Mouse (Mus musculus) embryonic facial prominence, embryonic 10.5 days (tissue): Measurements from ENCODE around the gene Ralgps2. TPM values are rescaled to one million over a fixed set of nuclear protein-coding genes. Genes with fewer than 3 reads are reported as not detected.

Experiments
- DNase-seq: peaks from one replicate; pipeline ENCODE4 v3.0.0-alpha.2; 2017; ENCODE audit warnings: low spot score
- H3K27ac ChIP-seq: fragments of 300-500 bp; sonication (generic); replicated peaks from 2 replicates; pipeline ENCODE4 v1.5.1; 2016; ENCODE audit warnings: mild to moderate bottlenecking
- H3K27me3 ChIP-seq: fragments of 300-500 bp; sonication (generic); replicated peaks from 2 replicates; pipeline ENCODE4 v1.6.1; 2016; ENCODE audit warnings: low read depth, mild to moderate bottlenecking; ENCODE audit not compliant: poor library complexity, severe bottlenecking
- H3K36me3 ChIP-seq: fragments of 300-500 bp; sonication (generic); replicated peaks from 2 replicates; pipeline ENCODE4 v1.6.1; 2016; ENCODE audit warnings: mild to moderate bottlenecking, moderate library complexity
- H3K4me1 ChIP-seq: fragments of 300-500 bp; sonication (generic); 2 replicates; pipeline ENCODE4 v1.6.1; 2016
- H3K4me3 ChIP-seq: fragments of 300-500 bp; sonication (generic); 2 replicates; pipeline ENCODE4 v1.5.1; 2016; ENCODE audit warnings: mild to moderate bottlenecking, moderate library complexity
- H3K9me3 ChIP-seq: fragments of 300-500 bp; sonication (generic); 2 replicates; pipeline ENCODE4 v1.6.1; 2016; ENCODE audit warnings: mild to moderate bottlenecking
- WGBS: fragments of 180-500 bp; shearing (Covaris S2); methylation state at CpG from one replicate; pipeline ENCODE4 v1.1.7; 2016; 5-methylcytosine and 5-hydroxymethylcytosine counted together
- polyA plus RNA-seq: library from polyadenylated mRNA; unstranded; fragments of >200 nt; fragmentation: Nextera tagmentation; extraction: Ambion mirVana; gene quantifications from 2 replicates; pipeline ENCODE4 v1.2.1, GENCODE M21; 2016

Gene Ralgps2
- polyA plus RNA-seq, 1 experiment from 2014 or later: 84.0 TPM

DNA sequence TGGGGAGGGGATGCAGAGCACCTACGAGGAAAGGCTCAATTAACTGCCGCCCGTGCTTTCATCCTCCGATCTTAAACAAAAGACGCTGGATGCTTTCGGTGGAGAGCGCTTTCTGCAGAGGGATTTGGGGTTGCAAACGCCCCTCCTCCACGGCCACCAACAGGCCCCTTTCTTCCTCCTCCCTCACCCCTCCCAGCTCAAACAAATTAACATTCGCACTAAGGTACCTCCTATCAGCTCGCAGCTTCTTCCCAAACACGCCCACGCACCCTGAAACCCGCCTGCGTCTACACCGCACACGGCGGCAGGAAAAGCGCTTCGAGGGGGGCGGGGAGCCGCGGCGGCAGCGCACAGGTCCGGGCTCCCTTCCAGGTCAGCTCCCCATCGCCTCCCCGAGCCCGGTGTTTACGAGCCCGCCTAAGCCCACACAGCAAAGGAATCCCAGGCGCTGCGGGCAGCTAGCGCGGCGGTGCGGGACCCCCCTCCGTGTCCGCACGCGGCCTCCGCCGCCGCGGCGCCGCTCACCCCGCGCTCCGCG lies 652 bp downstream of the Ralgps2 start:
- Histone ChIP-seq H3K9me3 (0 out of 2 replicates have a peak, but pooled peaks cover 2% of the 10 kb centered on the region), H3K36me3 (0 out of 2 replicates have a peak, but pooled peaks cover 3% of the 10 kb centered on the region), H3K4me3 (peak overlapping the region; percentile 85), H3K4me1 (peaks cover 23% of the 10 kb centered on the region), H3K27ac (peak overlapping the region; percentile 98), H3K27me3 (no peaks in the 10 kb centered on the region)
- under 1% methylated on average over 51 of the region's 51 CpGs for WGBS
- DNase-seq: peak; percentile 88

DNA sequence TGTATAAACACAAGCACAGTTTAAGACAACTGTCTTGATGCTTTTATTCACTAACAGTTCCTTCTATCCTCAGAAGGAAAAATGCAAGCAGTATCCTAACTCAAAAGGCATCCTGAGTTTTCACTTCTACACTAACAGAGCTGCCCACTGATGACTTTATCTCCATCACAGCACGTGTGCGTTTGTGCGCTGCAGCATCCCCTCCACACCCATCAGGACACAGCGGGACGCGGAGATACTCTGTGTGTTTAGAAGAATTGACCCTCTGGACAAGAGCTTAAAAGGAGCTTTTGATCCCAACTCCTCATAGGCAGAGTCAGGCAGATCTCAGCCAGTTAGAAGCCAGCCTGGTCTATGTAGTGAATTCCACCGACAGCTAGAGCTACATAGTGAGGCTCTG lies 2.0 kb downstream of the Ralgps2 start:
- no peaks in the 10 kb centered on the region for H3K27me3 ChIP-seq
- peak overlapping the region; percentile 19; the same call in 1 of the 2 replicates for H3K4me3 ChIP-seq
- 0 out of 2 replicates have a peak, but pooled peaks cover 2% of the 10 kb centered on the region for H3K9me3 ChIP-seq
- 0 out of 2 replicates have a peak, but pooled peaks cover 3% of the 10 kb centered on the region for H3K36me3 ChIP-seq
- DNase-seq: no peak
- H3K4me1 ChIP-seq: peaks cover 28% of the 10 kb centered on the region
- no peak overlapping the region for H3K27ac ChIP-seq
- 83% methylated on average over 7 of the region's 7 CpGs for WGBS

DNA sequence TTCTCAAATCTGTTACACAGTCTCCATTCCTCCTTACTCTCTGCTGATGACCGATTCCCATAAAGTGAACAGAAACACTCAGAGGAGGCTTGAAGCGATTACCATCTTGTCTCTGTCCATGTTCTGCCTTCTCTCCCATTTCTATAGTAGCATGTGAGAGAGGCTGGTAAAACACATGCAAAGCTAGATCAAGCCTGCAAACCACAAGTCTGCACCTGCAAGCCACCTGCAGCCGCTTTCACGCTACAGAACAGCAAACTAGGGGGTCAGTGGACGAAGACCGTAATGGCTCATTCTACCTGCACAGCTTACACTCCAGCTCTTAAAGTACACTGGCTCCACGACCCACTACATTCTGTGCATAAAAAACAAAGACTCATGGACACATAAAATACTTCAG lies 5.7 kb downstream of the Ralgps2 start:
- Histone ChIP-seq H3K4me1 (peaks cover 32% of the 10 kb centered on the region), H3K27me3 (no peaks in the 10 kb centered on the region), H3K36me3 (0 out of 2 replicates have a peak, but pooled peaks cover 3% of the 10 kb centered on the region), H3K9me3 (0 out of 2 replicates have a peak, but pooled peaks cover 2% of the 10 kb centered on the region), H3K4me3 (no peak overlapping the region), H3K27ac (no peak overlapping the region)
- no peak for DNase-seq
- 93% methylated on average over 7 of the region's 7 CpGs for WGBS

DNA sequence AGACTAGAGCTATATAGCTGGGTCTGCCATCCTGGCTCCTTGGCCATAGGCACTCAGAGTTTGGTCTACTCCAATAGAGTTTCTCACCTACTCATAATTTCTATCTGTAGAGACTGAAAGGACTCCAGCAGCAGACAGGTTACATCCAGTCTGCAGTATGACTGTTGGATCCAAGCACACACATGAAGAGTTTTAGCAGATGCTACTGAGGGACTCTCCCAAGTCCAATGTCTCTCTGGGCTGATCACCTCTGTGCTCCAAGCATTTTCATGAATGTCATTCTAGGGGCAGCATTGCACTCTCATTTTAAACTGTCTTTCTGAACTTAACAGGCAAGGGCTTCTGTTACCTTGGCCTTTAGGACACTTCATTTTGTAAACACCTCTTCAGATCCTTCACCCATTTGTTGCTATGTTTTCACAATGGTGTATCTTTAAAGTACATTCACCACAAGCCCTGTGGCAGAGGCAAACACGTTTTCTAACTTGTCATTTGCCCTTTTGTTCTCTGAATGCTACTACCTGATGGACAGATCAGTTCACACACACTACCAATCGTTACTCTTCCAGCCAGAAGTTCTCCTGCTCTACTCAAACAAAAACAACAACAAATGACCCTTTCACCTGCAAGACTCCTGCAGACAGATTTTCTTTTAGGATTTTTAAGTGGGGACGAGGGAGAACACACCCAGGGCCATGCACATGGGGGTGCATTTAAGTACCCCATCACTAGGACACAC lies 7.2 kb downstream of the Ralgps2 start:
- 38% methylated on average over 3 of the region's 3 CpGs for WGBS
- H3K4me3 ChIP-seq: no peak overlapping the region
- 0 out of 2 replicates have a peak, but pooled peaks cover 3% of the 10 kb centered on the region for H3K36me3 ChIP-seq
- H3K9me3 ChIP-seq: 0 out of 2 replicates have a peak, but pooled peaks cover 2% of the 10 kb centered on the region
- no peak overlapping the region for H3K27ac ChIP-seq
- no peaks in the 10 kb centered on the region for H3K27me3 ChIP-seq
- peaks cover 26% of the 10 kb centered on the region for H3K4me1 ChIP-seq
- no peak for DNase-seq

DNA sequence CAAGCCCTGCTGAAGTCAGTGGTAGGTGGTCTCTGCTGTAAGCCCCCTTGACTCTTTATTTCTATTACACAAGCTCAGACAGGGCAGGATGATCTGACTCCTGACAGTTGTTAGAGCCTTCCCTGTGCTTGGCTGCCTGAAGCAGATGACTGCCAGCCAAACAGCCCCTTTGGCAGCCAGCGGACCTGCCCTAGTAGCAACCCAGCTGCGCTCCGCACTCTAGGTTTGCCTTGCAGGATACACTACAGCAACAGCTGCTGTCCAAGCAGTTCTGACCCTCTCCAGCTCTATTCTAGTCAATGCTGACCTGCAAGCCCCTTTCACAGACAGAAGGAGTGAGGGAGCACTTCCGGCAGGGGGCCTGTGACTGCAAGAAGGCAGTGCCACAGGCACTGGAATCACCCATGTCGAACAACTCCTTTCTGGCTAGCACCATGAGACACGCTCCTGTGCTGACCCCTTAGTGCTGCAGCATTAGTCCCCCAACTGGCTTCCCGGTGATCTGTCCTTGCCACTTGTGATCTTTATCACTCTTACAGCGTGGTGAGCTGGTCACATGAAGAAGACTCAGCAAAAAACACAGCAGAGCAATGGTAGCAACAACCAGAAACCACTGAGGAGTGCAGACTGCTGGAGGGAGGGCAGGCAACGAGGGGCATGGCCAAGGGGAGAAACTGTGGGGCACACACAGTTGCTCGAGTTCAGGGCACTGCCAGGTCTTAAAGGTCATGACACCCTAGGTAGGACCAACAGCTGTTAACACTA lies 8.1 kb downstream of the Ralgps2 start:
- DNase-seq: no peak
- no peak overlapping the region for H3K4me3 ChIP-seq
- 69% methylated on average over 10 of the region's 10 CpGs for WGBS
- H3K36me3 ChIP-seq: 0 out of 2 replicates have a peak, but pooled peaks cover 3% of the 10 kb centered on the region
- no peaks in the 10 kb centered on the region for H3K27me3 ChIP-seq
- 0 out of 2 replicates have a peak, but pooled peaks cover 2% of the 10 kb centered on the region for H3K9me3 ChIP-seq
- H3K4me1 ChIP-seq: peaks cover 20% of the 10 kb centered on the region
- no peak overlapping the region for H3K27ac ChIP-seq

DNA sequence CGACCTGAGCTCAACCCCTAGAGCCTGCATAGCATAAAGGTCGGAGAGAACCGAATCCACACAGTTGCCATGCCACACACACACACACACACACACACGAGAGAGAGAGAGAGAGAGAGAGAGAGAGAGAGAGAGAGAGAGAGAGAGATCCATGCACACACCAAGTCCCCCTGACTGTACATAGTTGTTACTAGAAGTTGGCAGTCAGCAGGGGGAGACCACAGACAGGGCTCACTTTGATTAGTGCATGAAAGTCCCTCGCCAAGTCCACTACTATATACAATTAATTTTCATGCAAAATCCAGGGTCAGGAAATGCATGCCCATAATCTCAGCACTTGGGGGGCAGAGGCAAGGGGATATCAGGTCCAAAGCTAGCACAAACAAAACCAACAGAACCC lies 9.2 kb downstream of the Ralgps2 start:
- 71% methylated on average over 5 of the region's 5 CpGs for WGBS
- no peaks in the 10 kb centered on the region for H3K27me3 ChIP-seq

DNA sequence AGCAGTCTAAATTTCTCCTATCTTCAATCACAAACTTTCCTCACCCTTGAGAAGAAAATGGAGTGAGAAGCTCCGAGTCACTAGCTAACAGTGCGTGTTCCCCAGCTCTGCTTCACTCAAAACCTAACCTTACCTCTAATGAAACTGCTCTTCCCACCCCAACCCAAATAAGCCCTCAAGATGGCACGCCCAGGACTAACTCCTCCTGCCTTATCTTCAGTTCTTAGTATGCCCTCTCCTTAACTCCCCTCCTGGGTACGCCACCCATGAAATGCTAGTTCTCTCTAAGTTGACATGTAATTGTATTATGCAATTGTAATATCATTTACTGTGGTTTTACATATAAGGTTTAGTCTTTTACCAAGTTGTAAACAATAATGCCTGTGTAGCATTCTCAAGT lies 11.2 kb downstream of the Ralgps2 start:
- Histone ChIP-seq H3K27me3 (no peaks in the 10 kb centered on the region), H3K4me1 (peaks cover 25% of the 10 kb centered on the region), H3K27ac (no peak overlapping the region), H3K9me3 (no peaks in the 10 kb centered on the region), H3K4me3 (no peak overlapping the region), H3K36me3 (peaks cover 9% of the 10 kb centered on the region; the same call in 1 of the 2 replicates)
- 92% methylated on average over 4 of the region's 4 CpGs for WGBS
- DNase-seq: no peak

More for the DNA sequence above, 9.2 kb downstream of the Ralgps2 start:
- Histone ChIP-seq H3K36me3 (peaks cover 6% of the 10 kb centered on the region; the same call in 1 of the 2 replicates), H3K4me1 (peaks cover 24% of the 10 kb centered on the region), H3K27ac (no peak overlapping the region), H3K4me3 (no peak overlapping the region), H3K9me3 (0 out of 2 replicates have a peak, but pooled peaks cover 2% of the 10 kb centered on the region)
- no peak for DNase-seq

DNA sequence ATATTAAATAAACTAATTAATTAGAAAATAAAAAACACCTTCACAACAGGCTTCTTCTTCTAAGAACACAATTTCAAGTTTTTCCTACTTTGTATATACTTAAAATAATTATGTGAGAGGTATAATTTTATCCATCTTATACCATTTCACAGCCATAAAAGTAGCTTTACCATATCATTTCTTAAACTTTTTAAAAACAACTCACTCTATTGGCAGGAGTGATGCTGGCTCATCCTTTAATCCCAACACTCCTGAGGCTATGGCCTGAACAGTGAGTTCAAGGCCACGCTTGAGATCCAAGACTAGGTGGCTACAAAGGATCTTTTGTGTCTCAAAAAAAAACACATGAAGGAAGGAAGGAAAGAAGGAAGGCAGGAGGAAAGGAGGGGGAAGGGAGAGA lies 15.9 kb downstream of the Ralgps2 start:
- Histone ChIP-seq H3K27ac (no peak overlapping the region), H3K4me1 (peaks cover 27% of the 10 kb centered on the region), H3K9me3 (no peaks in the 10 kb centered on the region), H3K36me3 (peaks cover 9% of the 10 kb centered on the region; the same call in 1 of the 2 replicates), H3K4me3 (no peak overlapping the region), H3K27me3 (no peaks in the 10 kb centered on the region)
- WGBS: 85% methylated on average over 1 of the region's 1 CpGs
- DNase-seq: no peak

DNA sequence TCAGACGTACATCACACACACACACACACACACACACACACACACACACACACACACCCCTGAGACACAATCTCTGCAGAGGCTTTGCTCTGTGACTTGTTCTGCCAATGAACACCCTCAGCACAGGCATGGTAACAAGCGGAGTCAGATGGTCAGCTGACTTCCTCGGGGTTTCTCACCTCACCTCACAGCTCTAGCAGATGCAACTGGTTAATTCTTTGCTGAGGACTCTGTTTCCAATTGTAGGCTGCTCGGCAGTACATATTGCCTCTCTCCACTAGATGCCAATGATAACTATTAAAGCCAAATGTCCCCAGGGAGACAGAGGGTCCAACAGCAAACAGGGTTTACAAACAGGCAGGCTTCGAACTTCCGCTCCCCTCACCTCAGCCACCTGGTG lies 16.5 kb downstream of the Ralgps2 start:
- H3K4me1 ChIP-seq: peaks cover 27% of the 10 kb centered on the region
- DNase-seq: peak; percentile 24
- 59% methylated on average over 6 of the region's 6 CpGs for WGBS

DNA sequence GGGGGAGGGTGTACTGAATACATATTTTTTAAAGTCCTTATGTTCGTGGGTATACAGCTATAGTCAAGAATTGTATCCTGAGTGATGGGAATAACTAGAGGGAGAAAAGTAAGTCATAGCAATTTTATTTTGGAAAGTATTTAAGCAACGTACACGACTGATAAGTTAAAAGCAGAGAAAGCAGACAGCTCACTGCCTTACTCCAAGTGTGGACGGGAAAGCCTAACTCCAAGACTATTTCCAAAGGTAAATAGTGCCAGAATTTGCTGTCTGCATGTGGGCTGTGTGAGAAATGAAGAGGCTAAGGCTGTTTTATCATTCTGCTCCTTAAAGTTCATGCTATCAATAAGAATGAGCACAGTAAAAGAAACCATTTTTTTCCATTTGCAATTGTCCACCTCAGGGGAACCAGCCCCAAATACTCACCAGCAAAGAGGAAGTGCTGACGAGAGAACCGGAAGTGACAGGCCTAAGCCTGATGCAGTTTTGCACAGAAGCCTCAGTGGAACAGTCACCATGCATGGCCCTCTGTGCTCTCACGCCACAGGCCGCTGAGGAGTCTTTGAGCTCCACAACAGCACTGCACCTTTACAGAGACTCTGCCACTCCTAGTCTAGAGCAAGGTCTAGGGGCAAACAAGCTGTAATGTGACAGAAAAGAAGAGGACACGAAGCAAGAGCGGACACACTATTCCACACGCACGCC lies 18.0 kb downstream of the Ralgps2 start:
- H3K9me3 ChIP-seq: no peaks in the 10 kb centered on the region
- H3K27ac ChIP-seq: peak overlapping the region; percentile 59; the same call in 1 of the 2 replicates
- H3K27me3 ChIP-seq: no peaks in the 10 kb centered on the region
- no peak for DNase-seq
- peaks cover 27% of the 10 kb centered on the region for H3K4me1 ChIP-seq
- no peak overlapping the region for H3K4me3 ChIP-seq
- 71% methylated on average over 12 of the region's 12 CpGs for WGBS
- peaks cover 9% of the 10 kb centered on the region; the same call in 1 of the 2 replicates for H3K36me3 ChIP-seq

More for the DNA sequence above, 16.5 kb downstream of the Ralgps2 start:
- H3K27me3 ChIP-seq: no peaks in the 10 kb centered on the region
- no peaks in the 10 kb centered on the region for H3K9me3 ChIP-seq
- H3K27ac ChIP-seq: no peak overlapping the region
- peaks cover 9% of the 10 kb centered on the region; the same call in 1 of the 2 replicates for H3K36me3 ChIP-seq
- no peak overlapping the region for H3K4me3 ChIP-seq

DNA sequence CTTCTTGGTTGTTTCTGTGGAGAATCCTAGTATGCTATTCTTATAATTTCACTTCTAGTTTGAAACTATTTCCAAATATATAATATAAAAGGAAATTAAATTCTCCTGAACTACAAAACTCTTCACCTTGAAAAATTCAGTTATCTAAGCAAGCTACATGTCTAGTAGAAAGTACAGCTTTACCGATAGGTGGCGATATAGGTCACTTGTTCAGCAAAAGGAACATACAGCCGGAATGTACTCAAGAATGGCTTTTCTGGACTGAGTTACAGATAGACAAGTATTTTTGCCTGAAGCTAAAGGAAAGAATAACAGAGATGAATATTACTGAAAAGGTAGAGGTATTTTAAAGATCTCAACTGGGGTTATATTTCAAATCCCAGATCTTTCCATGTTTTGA lies 22.0 kb downstream of the Ralgps2 start:
- peaks cover 22% of the 10 kb centered on the region for H3K4me1 ChIP-seq
- 16% methylated on average over 3 of the region's 3 CpGs for WGBS
- no peak overlapping the region for H3K4me3 ChIP-seq
- no peaks in the 10 kb centered on the region for H3K36me3 ChIP-seq
- no peaks in the 10 kb centered on the region for H3K27me3 ChIP-seq
- no peaks in the 10 kb centered on the region for H3K9me3 ChIP-seq
- no peak overlapping the region for H3K27ac ChIP-seq
- DNase-seq: no peak

DNA sequence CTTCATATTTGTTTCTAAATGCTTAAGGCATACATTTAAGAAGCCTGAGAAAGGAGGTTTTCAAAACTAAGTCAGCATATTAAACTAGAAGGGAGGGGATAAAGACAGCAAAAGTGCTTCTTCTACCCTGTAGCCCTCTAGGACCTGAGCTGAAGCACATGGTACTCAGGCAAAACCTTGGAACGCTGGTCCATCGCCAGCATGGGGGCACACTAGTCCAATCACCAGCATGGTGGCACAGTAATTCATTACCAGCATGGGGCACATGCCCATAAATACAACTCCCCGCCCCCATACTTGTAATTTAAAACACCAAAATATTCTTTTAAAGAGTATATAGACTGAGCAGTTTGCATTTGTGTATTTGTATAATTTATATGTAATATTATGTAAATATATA lies 23.1 kb downstream of the Ralgps2 start:
- WGBS: 83% methylated on average over 3 of the region's 3 CpGs
- Histone ChIP-seq H3K27me3 (no peaks in the 10 kb centered on the region), H3K36me3 (no peaks in the 10 kb centered on the region), H3K4me1 (peaks cover 15% of the 10 kb centered on the region), H3K27ac (no peak overlapping the region), H3K4me3 (no peak overlapping the region), H3K9me3 (no peaks in the 10 kb centered on the region)
- DNase-seq: no peak
